Mouse (Mus musculus): ENCODE results near the gene Fgfbp3.
"Not testable (repeated sequence)": the region's sequence is repeated elsewhere in the genome, so short reads cannot be mapped to it uniquely, and the experiment has no call there.

Gene Fgfbp3

DNA sequence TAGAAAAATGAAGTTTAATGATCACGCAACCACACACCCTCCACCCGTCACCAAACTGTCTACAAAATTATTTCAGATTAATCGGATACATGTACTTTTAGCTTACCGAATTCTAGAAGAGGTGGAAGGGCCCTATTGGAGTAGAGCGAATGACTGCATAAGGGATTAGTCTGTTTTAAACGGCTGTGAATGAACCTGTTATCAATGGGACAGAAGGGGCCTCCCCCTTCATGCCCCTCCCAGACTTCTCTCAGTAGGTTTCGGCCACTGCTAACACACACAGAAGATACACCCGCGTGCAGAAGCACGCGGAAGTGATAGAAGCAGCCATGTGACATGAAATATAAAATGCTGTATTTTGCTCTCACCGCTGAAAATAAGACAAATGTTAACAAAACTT is at the start of gene Fgfbp3:
Gene Fgfbp3 (minus strand): TSS at position 150 of the 400 bp plus-strand sequence.
- in situ Hi-C loops (cut with MboI; ENCODE audit: low sequenced_read_pairs) = no loop called here

DNA sequence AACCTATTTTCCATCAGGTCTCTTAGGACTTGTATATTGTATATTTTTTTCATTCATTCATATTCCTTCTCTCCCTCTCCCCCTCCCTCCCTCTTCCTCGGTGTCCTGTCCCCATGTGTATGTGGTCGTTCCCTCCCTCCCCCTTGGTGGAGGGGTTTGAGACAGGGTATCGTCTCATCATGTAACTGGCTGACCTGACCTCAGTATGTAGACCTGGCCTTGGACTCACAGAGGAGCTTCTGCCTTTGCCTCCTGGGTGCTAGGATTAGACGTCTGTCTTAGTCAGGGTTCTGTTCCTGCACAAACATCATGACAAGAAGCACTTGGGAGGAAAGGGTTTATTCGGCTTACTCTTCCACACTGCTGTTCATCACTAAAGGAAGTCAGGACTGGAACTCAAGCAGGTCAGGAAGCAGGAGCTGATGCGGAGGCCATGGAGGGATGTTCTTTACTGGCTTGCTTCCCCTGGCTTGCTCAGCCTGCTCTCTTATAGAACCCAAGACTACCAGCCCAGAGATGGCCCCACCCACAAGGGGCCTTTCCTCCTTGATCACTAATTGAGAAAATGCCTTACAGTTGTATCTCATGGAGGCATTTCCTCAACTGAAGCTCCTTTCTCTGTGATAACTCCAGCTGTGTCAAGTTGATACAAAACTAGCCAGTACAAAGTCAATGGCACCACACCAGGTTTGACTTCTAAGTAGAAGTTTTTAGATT is 43.3 kb upstream of the Fgfbp3 start:
- in situ Hi-C loops (cut with MboI; ENCODE audit: low sequenced_read_pairs) = not testable (repeated sequence)

GRCm38 (mm10) chr19:36961320-36961719 is 41.9 kb upstream of the Fgfbp3 start:
- in situ Hi-C loops (cut with MboI; ENCODE audit: low sequenced_read_pairs) = no loop called here

GRCm38 (mm10) chr19:36958331-36958730 is 38.9 kb upstream of the Fgfbp3 start:
- in situ Hi-C loops (cut with MboI; ENCODE audit: low sequenced_read_pairs) = no loop called here

GRCm38 (mm10) chr19:36953637-36954206 is 34.3 kb upstream of the Fgfbp3 start:
- in situ Hi-C loops (cut with MboI; ENCODE audit: low sequenced_read_pairs) = no loop called here

- in situ Hi-C loops (cut with MboI; ENCODE audit: low sequenced_read_pairs) = no loop called here
These were observed 20.6 kb upstream of the Fgfbp3 start for GRCm38 (mm10) chr19:36940064-36940463.

- in situ Hi-C loops (cut with MboI; ENCODE audit: low sequenced_read_pairs) = no loop called here
These were observed 18.6 kb upstream of the Fgfbp3 start for GRCm38 (mm10) chr19:36938008-36938407.

DNA sequence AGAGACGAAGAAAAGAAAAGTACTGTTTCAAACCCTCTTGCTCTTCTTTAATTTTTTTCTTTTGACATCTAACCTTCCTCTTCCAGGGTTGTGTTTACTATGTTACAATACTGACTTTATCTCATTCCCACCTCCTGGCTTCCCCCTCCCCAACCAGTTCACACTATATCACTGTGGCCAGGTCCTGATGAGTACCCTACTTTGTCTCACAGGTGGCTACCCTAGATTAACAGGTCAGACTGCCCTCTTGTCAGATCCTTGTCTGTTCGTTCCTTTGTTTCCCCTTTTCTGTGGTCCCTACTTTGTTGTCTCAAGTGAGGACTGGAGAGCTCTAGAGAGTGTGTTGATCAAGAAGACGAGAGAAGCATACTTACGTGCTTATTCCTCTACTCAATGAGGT is 16.9 kb upstream of the Fgfbp3 start:
- in situ Hi-C loops (cut with MboI; ENCODE audit: low sequenced_read_pairs) = no loop called here

GRCm38 (mm10) chr19:36932613-36933012 is 13.2 kb upstream of the Fgfbp3 start:
- in situ Hi-C loops (cut with MboI; ENCODE audit: low sequenced_read_pairs) = no loop called here

- in situ Hi-C loops (cut with MboI; ENCODE audit: low sequenced_read_pairs) = no loop called here
These were observed 12.7 kb upstream of the Fgfbp3 start for GRCm38 (mm10) chr19:36932097-36932496.

DNA sequence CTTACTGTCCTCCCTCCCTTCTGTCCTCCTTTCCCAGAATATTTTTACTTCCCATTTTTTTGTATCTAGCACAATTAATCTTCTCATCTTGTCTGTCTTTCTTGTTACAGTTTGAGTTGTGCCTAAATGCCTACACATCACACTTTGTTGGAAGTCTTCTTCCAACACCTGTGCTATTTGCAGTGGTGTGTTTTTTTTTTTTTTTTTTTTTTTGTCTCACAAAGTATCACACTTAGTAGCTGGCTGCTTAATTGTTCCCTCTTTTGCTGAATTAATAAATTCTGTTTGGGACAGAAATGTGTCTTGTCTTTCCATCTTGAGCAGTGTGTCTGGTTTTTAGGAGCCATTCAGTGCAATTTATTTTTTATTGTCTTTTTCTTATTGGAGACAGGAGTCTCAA is 10.4 kb upstream of the Fgfbp3 start:
- in situ Hi-C loops (cut with MboI; ENCODE audit: low sequenced_read_pairs) = no loop called here

DNA sequence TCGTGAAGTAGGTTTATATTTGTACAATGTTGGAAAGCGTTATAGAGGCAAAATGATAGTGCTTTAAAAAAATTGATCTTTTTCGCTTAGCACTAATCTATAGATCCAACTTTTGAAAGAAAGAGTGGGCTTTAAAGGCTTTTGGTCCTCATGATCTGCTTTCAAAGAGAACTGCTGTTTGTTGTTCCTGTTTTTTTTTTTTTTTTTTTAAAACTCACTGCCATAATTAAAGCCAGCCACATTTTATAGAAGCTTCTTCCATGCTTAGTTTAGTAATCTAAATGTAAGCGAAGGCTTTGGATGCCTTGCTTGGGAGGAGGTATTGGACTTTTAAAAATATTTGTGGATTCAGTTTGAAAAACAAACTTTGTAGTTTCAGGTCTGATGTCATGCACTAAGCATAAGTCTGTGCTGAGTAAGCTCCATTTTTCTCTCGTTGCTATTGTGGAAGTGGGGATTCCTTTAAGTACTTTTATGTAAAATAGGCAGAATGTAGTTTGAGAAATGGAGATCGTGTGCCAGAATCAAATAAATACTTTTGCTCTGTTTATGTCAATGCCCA is 8.5 kb upstream of the Fgfbp3 start:
- in situ Hi-C loops (cut with MboI; ENCODE audit: low sequenced_read_pairs) = no loop called here

DNA sequence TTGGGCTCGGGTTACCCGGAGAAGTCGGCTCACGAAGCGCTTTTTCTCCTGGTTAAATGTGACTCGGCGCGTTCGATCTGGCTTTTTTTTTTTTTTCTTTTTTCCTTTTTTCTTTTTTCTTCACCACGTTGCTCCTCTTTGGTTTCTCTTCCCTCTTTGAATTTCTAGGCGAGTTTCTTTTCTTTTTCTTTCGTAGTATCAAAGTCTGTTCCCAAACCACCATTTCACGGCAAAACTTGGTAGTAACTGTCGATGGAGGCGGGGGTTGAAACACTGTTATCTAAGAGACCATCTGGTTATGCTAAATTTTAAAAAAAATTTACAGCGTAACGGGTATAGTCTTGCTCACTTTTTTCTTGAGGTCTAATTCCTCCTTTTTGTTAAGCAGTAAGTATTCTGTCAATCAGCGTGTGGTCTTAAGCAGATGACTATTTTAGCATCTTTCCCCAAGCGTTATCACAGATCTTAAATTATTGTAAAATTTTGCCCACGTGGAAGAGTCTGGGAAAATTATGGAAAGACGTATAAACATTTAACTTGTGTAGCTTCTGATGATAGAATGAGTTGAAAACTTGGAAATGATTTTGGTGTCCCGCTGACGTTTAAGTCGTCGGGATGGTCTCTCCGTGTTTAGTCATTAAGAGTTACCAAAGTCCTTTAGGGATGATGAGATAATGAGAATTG is 7.3 kb upstream of the Fgfbp3 start:
- in situ Hi-C loops (cut with MboI; ENCODE audit: low sequenced_read_pairs) = no loop called here

DNA sequence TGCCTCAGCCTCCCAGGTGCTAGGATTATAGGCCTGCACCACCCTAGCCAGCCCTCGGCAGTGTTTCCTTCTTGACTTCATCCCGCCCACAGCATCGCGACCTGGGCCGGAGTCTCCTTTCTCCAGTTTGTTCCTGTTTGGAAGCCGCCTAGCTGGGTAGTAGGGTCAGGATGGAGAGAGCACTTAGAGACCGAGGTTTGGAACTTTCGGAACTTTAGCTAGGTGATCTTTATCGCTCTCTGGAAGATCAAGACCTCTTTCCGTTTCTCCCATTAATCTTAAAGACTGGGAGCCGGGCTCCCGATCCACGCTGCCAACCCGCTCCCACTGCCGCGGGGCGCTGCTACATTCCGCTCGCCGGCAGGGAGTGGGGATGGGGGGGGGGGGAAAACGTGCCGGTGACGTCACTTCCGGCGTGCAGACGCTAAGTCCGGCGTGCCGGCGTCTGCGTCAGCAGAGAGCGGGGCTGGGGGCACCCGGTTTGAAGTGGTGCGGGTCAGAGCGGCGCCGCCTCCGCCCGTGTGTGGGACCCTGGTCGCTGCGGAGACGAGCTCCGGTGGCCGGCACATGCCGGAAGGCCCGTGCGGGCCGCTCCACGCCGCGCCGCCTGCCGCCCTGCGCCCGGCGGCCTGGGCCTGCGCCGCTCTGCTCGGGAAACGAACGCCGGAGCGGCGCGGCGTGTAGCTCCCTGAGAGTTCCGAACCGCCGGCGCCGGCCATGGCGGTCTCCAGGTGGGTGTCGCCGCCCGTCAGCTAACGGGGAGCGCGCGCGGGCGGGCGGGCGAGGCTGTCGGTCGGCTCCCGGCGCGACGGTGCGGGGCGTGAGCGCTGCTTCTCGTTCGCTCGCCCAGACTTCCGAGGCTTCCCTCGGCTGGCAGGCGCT is 6.5 kb upstream of the Fgfbp3 start, which contains the start of gene Btaf1:
Gene Btaf1 (plus strand): TSS at position 409 of the 882 bp plus-strand sequence.
- in situ Hi-C loops (cut with MboI; ENCODE audit: low sequenced_read_pairs) = no loop called here

GRCm38 (mm10) chr19:36922936-36923335 is 3.5 kb upstream of the Fgfbp3 start:
- in situ Hi-C loops (cut with MboI; ENCODE audit: low sequenced_read_pairs) = no loop called here

DNA sequence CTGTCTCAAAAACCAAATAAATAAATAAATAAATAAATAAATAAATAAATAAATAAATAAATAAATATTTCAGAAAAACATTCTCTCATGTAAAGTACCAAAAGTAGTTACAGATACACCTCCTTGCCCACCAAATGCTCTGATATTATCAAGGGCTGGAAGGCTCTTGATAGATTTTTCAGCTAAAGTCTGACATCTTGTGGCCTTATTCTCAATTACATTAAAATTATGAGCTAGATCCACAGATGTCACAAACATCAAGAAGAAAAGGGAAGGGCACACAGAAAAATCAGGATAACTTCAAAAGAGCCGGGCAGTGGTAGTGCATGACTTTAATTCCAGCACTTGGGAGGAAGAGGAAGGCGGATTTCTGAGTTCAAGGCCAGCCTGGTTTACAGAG is 2.6 kb upstream of the Fgfbp3 start:
- in situ Hi-C loops (cut with MboI; ENCODE audit: low sequenced_read_pairs) = no loop called here

GRCm38 (mm10) chr19:36918441-36919301 is 744 bp downstream of the Fgfbp3 start:
- in situ Hi-C loops (cut with MboI; ENCODE audit: low sequenced_read_pairs) = no loop called here

GRCm38 (mm10) chr19:36916876-36917389 is 2.5 kb downstream of the Fgfbp3 start:
- in situ Hi-C loops (cut with MboI; ENCODE audit: low sequenced_read_pairs) = no loop called here

GRCm38 (mm10) chr19:36916206-36916605 is 3.2 kb downstream of the Fgfbp3 start:
- in situ Hi-C loops (cut with MboI; ENCODE audit: low sequenced_read_pairs) = no loop called here

DNA sequence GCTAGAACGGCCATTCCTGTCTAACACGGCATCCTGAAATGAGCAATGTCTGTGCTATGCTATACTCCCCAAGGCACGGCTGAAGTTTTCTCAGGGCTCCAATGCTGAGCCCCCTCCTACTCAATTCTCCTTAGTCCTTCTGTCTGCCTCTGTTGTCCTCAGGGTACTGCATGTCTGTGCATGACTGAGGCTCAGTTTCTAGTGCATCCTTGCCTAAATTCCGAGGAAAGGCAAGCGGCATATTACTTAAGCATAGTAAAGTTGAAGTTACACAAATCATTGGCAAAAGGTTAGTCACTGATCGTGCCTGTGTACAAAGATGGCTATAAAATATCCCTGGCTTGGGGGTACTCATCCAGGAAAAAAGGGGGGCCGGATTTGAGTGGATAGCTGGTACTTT is 6.4 kb downstream of the Fgfbp3 start:
- in situ Hi-C loops (cut with MboI; ENCODE audit: low sequenced_read_pairs) = no loop called here
